Mouse (Mus musculus) olfactory bulb, adult 2 months (tissue): Measurements from ENCODE around the gene Olfr195.

Experiments
- CTCF ChIP-seq: fragments of 200-500 bp; IDR thresholded peaks from 2 replicates; pipeline ENCODE4 v1.5.1; 2012; ENCODE audit warnings: low read depth, mild to moderate bottlenecking, low read length, moderate library complexity; ENCODE audit not compliant: insufficient read depth
- POLR2A ChIP-seq: fragments of 200-500 bp; IDR thresholded peaks from 2 replicates; pipeline ENCODE4 v1.6.1; 2012; ENCODE audit warnings: mild to moderate bottlenecking, low read depth, low read length, moderate library complexity; ENCODE audit not compliant: insufficient read depth

GRCm38 (mm10) chr16:59120969-59121368, 25.9 kb upstream of the Olfr195 start, which contains the start of gene Olfr194:
- no peak for TF ChIP-seq CTCF
- TF ChIP-seq POLR2A = no peak
